Mouse (Mus musculus) layer of hippocampus, adult 2 months (tissue): ENCODE data around the gene Gimap8. TPM values are rescaled to one million over a fixed set of nuclear protein-coding genes. Genes with fewer than 3 reads are reported as not detected.
"Not testable (repeated sequence)": the region's sequence is repeated elsewhere in the genome, so short reads cannot be mapped to it uniquely, and the experiment has no call there.

Source experiments
- DNase-seq, 2 experiments: peaks; one replicate each; pipeline ENCODE4 v3.0.0; 2022; ENCODE audit warnings: low spot score in 2 of 2
- H3K27ac ChIP-seq: fragments of 200-600 bp; 2 replicates; pipeline ENCODE4 v1.8.1; 2022
- H3K4me3 ChIP-seq: fragments of 200-600 bp; 2 replicates; pipeline ENCODE4 v1.8.1; 2022; ENCODE audit warnings: mild to moderate bottlenecking
- CTCF ChIP-seq: fragments of 200-600 bp; conservative IDR thresholded peaks from 2 replicates; pipeline ENCODE4 v1.8.1; 2022; ENCODE audit warnings: antibody characterized with exemption, mild to moderate bottlenecking, moderate library complexity
- long read RNA-seq, 2 experiments: library from polyadenylated mRNA; stranded (forward); transcript quantifications; one replicate each; pipeline ENCODE4 v2.0.0; 2021; ENCODE audit warnings: borderline mapping rate in 2 of 2
- total RNA-seq, 2 experiments: library from RNA; stranded (reverse); gene quantifications; 2 replicates each; pipeline ENCODE4 v1.2.3; 2021

Gimap8 gene
- total RNA-seq = under 1 TPM; 0.81 to 0.97 TPM
- long read RNA-seq, experiment 1 = 0 reads
- long read RNA-seq, experiment 2 = 0 reads

DNA sequence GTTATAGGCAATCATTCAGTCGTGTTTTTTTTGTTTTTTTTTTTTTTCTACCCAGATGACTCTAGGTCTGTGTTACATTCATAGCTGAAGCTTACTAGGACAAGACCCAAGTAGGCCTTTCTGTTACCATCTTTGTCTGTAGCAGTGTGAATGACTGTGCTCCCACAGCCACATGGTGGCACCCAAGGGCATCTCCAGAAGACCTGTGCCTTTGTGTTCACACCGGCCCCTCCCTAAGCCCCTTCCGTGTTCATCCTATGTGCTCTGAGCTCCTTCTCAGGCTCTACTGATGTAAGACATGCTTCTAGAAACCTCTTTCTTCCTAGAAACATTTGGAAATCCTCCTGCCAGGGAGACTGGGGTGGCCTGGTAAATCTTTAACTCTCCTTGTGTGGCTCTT lies at the start of gene Gimap8:
TSS of gene Gimap8 (plus strand) at position 240 of the 400 bp plus-strand sequence.
- H3K4me3 ChIP-seq = no peak within 1 kb of the TSS
- peak; percentile 72 for TF ChIP-seq CTCF
- H3K27ac ChIP-seq = no peak within 1 kb of the TSS
- no peak for DNase-seq

DNA sequence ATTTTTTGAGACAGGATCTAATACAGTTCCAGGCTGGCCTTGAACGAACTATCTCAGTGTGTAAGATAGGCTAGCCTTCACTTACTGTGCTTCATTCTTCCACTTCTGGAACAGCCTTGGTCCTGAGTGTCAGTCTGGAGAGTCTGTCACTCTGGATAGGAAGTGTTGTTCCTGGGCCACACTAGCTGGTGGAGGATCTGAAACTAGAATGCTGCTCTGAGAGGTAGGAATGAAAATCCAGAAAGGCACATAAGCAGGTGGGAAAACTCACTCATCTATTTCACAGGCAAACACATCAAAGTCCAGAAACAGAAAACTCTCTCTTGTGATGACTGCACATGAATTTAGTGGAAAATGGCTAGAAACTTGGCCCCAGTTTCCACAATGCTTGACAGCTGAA lies 46.4 kb upstream of the Gimap8 start:
- TF ChIP-seq CTCF = no peak
- DNase-seq = no peak
- no peak overlapping the region for H3K4me3 ChIP-seq
- peak overlapping the region; percentile 97 for H3K27ac ChIP-seq

DNA sequence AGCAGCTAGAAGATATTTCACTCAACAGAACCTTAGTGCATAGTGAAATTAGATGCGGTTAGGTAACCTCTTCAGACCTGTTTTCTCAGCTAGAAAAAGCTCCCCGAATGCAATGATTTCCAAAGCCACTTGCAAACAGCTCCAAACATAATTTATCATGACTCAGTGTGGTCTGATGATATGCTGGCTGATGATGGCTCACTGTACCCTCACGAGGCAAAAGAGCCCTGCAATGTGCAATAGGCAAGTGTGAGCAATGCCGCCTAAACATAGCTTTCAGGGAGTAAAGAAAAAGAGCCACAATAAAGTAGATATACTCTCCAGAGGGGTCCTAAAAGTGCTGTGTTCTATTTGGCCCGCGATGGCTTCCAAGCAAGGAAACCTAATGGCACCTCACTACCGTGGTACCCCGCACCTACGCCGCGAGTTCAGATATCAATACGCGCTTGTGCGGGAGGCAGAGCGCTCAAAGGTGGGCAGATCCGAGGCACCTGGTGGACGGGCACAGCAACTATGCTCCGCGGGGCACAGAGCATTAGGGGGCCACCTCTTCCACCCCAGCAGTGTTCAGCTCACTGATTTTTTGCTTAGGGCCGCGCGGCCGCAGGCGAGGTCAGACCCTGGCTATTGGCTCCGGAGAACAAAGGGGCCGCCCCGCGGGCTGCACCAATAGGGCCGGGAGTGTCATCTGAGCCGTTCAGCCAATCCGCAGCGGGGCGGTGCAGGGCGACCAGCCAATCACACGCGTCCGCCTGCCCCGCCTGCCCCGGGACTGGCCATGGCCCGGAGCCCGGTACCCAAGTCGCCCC lies 45.6 kb upstream of the Gimap8 start, which contains the start of gene Zfp775:
TSS of gene Zfp775 (plus strand) at position 793 of the 809 bp plus-strand sequence.
- Histone ChIP-seq H3K27ac (peak within 1 kb of the TSS; percentile 97), H3K4me3 (peak within 1 kb of the TSS; percentile 89)
- TF ChIP-seq CTCF = peak; percentile 37
- DNase-seq = peak; percentile 93 to 95

DNA sequence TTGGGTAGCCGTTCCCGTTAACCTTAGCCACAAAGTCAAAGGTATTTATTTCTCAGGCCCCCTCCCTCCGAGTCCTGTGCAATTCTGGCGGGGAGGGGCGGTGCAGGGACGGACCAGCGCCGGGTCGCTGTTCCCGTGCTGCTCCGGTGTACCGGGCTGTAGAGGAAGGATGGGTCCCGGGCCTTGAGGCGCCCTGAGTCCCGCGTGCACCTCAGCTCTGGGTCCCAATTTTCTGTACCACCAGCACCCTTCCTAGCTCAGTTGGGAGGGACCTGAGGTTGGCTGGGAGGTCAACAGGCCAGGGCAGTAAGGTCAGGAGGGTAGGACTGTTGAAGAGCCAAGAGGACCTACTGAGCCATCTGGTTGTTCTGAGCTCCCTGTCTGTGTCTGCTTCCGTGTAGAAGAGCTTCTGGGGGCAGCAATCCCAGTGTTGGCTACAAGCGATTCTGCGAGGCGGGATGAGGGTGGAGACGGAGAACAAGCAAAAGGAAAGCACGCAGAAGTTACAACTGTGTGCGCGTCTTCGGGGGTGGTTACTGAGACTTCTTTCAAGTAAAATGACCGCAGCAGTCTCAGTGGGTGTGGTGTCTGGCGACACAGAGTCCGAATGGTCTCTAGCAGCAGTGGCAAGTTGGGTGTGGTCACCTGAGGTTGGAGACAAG lies 44.8 kb upstream of the Gimap8 start:
- TF ChIP-seq CTCF = no peak
- Histone ChIP-seq H3K4me3 (peak overlapping the region; percentile 89), H3K27ac (peak overlapping the region; percentile 97)
- DNase-seq = peak; percentile 27 to 54

DNA sequence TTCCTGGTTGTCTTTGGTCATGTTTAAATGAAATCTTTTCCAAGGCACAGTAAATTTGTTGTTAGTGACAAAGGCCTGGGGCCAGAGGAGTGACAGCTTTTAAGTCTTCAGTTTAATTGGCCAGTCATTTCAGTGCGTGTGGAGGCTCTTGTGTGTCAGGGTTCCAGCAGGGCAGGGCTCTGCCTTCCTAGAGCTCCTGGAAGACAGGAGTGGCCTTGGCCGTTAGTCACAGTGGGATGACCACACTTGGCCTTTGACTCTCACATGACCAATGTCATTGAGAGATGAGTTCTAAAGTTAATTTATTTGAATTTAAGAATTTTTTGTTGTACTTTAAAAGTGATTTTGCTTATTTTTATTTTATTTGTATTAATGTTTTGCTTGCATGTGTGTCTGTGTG lies 38.9 kb upstream of the Gimap8 start:
- no peak for TF ChIP-seq CTCF
- H3K4me3 ChIP-seq = no peak overlapping the region
- no peak for DNase-seq
- no peak overlapping the region for H3K27ac ChIP-seq

DNA sequence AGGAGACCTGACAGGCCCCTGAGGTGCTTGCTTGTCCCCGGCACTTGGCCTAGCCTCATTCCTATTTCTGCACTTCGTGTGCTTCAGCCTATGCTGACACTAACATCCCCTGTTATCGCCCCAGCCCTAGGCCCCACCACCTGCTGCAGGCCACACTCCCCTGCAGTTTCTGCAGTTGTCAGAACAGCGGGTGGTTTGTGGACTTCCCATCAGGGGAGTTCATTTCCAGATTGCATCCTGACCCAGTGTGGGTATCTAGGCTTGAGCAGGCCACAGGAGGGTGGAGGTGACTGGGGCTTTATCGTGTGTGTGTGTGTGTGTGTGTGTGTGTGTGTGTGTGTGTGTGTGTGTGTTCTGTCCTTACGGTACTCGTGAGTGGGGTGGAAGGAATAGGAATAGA lies 37.5 kb upstream of the Gimap8 start:
- no peak overlapping the region for H3K27ac ChIP-seq

DNA sequence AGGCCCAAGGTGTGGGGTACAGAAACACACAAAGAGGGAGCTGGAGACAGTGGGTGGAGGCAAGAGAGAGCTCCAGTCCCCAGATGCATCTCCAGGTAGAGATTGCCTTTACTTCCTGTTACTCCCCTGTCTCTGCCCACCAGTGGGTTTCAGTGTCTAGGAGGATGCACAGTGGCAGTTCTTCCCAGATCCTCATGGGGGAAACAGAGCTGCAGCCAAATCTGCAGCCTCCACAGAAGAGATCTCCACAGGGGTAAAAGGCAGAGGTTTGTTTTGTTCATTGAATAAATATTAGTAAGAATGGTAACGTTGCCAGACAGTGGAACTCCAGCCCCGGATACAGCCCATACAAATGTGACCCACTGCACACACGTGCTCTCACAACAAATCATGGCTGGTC lies 36.4 kb upstream of the Gimap8 start:
- TF ChIP-seq CTCF = peak; percentile 57
- no peak overlapping the region for H3K4me3 ChIP-seq
- no peak overlapping the region for H3K27ac ChIP-seq
- no peak for DNase-seq

More for the DNA sequence above, 37.5 kb upstream of the Gimap8 start:
- DNase-seq = no peak
- no peak for TF ChIP-seq CTCF
- no peak overlapping the region for H3K4me3 ChIP-seq

DNA sequence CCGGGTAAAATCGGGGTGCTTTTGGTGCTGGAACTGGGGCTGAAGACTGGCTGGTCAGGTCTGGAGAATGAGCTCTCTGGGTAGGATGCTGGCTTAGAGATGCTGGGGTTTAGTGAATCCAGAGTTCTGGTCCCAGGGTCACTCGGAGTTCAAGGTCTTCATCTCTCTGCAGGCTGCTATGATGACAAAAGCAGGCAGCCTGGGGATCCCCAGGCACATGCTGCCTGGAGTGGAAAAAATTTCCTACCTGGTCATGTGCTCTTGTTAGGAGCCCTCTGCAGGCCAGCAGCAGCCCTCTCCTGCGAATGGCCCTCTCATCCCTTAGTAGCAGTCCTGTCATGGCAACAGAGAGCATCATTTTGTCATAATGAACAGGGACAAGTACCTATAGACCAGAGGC lies 33.6 kb upstream of the Gimap8 start:
- H3K4me3 ChIP-seq = no peak overlapping the region
- no peak for TF ChIP-seq CTCF
- no peak for DNase-seq
- H3K27ac ChIP-seq = no peak overlapping the region

DNA sequence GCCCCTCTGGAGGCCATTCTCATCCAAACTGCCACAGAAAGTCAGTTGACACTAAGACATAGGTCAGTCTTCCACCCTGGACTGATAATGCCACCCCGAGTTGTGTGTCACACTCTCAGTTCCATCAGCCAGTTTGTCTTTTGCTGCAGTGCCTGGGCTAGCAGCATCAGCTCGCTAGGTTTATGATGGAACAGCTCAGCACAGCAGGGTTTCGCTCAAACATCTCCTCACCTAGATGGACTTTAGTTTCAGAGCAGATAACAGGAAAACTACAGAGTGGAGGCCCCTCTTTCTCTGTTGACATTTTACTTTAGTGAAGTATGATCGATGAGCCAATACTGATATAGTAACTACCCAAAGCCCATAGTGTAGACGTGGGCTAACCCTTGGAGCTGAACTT lies 32.3 kb upstream of the Gimap8 start:
- no peak for TF ChIP-seq CTCF
- DNase-seq = no peak
- Histone ChIP-seq H3K4me3 (no peak overlapping the region), H3K27ac (no peak overlapping the region)

DNA sequence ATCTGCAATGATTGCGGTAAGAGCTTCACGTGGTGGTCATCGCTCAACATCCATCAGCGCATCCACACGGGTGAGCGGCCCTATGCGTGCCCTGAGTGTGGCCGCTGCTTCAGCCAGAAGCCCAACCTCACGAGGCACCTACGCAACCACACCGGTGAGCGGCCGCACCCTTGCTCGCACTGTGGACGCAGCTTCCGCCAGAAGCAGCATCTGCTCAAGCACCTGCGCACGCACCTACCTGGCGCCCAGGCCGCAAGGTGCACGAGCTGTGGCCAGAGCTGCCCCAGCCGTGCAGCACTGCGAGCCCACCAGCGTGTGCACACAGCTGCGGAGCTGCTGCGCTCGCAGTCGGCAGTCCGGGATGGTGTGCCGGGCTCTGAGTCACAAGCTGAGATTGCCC lies 27.0 kb upstream of the Gimap8 start:
- no peak for DNase-seq
- Histone ChIP-seq H3K4me3 (no peak overlapping the region), H3K27ac (no peak overlapping the region)
- TF ChIP-seq CTCF = no peak

DNA sequence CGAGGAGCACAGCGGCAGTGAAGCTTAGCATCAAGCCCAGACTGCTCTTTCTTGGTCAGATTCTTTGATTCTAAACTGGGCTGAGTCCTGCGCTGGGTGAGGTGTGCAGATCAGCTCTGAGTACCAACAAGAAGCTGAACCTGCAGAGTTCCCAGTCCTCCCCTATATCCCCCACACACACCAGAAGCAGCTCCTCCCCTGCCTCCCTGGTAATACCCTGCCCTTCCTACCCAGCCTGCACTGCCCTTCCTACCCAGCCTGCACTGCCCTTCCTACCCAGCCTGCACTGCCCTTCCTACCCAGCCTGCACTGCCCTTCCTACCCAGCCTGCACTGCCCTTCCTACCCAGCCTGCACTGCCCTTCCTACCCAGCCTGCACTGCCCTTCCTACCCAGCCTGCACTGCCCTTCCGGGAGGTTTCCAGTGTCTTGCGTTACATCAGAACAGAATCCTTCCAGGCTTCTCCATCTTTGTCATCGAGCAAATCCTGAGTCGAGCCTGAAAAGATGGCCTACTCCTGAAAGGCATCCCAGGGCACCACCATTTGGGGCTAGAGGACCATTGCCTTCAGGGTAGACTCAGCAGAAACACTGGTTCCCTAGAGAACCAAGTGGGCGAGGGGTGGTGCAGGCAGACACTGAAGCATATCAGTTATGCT lies 24.7 kb upstream of the Gimap8 start:
- not testable (repeated sequence) for DNase-seq, H3K4me3 ChIP-seq, H3K27ac ChIP-seq

DNA sequence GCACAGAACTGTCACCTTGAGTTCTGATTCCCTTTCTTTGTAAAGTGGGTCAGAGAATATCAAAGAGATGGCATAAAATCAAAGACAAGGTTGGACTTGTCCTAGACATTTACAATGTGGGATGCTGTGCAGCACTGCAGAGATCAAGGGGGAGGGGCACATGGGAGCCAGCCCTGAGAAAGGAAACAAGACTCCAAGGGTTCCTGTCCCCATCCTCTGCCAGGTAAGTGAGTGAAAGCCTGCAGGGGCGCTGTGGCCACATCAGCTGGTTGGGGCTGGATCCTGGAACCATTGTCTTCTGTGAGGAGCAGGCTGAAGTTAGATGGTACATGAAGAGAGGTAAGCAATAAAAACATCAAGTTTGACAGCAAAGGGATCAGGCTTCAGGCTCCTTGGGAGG lies 23.6 kb upstream of the Gimap8 start:
- peak; percentile 21; the same call in 1 of the 2 replicates for TF ChIP-seq CTCF
- Histone ChIP-seq H3K4me3 (no peak overlapping the region), H3K27ac (no peak overlapping the region)
- DNase-seq = no peak

DNA sequence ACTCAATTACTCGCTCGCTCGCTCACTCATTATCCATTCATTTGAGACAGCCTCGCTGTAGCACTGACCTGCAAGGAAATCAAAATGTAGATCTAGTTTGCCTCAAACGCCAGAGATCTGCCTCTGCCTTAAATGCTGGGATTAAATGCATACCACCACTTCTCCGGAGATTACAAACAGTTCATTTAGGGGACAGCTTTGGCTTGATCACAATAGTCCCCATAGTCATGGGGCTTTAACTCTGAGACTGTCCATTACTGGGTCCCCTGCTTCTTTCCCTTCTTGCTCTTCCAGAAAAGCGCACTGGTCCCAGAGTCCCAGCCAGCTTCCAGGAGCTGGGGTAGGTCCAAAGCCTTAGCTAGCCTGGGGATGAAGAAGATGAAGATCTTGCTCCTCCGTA lies 20.6 kb upstream of the Gimap8 start, which contains the start of gene AI854703:
TSS of gene AI854703 (plus strand) at position 301 of the 400 bp plus-strand sequence.
- peak within 1 kb of the TSS; percentile 73 for H3K4me3 ChIP-seq
- TF ChIP-seq CTCF = no peak
- H3K27ac ChIP-seq = peak within 1 kb of the TSS; percentile 80
- no peak for DNase-seq
